Mouse (Mus musculus): ENCODE measurements around the gene Bhlhb9. TPM values are rescaled to one million over a fixed set of nuclear protein-coding genes. Genes with fewer than 3 reads are reported as not detected.
"Not testable (repeated sequence)": the region's sequence is repeated elsewhere in the genome, so short reads cannot be mapped to it uniquely, and the experiment has no call there.

Gene Bhlhb9
- polyA plus RNA-seq, 1 experiment from 2014 or later = 16.1 TPM

DNA sequence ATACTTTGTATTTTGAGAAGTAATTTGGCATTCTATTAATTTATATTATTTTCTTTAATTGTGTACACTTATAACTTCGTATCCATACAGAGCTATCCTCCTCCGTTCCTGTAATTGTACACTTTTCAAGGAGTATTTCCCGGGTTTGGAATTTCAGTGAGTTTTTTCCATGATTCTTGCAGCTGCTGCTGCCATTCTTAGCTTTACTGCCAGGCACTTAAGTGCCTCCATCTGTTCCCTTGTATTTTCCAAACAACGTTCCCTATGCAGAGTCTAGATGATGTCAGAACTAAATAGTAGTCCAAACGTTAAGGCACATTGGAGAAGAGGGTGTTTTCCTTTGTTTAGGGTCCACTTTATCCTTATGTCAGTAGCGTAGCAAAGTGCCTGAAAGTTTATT, 5.1 kb upstream of the Bhlhb9 start:
- Histone ChIP-seq H3K9me3 (ENCODE audit: control insufficient read depth, low read length) (no peaks in the 10 kb centered on the region), H3K4me1 (replicated peaks; ENCODE audit: control insufficient read depth, insufficient read depth) (no peaks in the 10 kb centered on the region), H3K4me3 (ENCODE audit: low read depth, low read length) (no peak overlapping the region), H3K36me3 (ENCODE audit: control insufficient read depth, insufficient read depth, low read length) (no peaks in the 10 kb centered on the region), H3K4me2 (replicated peaks; ENCODE audit: low read depth) (no peak overlapping the region), H3K9ac (ENCODE audit: low read length) (no peak overlapping the region), H3K27ac (replicated peaks) (no peak overlapping the region), H3K27me3 (ENCODE audit: control insufficient read depth, insufficient read depth, low read length) (no peaks in the 10 kb centered on the region)
- TF ChIP-seq CTCF (IDR thresholded peaks at IDR 0.05; ENCODE audit: low read depth) = no peak
- TF ChIP-seq EP300 (optimal IDR thresholded peaks at IDR 0.05) = no peak
- ATAC-seq (ENCODE audit: low FRiP score, low TSS enrichment) (no peak), DNase-seq (ENCODE audit: low spot score) (no peak)
- 59% methylated on average over 6 of the region's 6 CpGs for WGBS

DNA sequence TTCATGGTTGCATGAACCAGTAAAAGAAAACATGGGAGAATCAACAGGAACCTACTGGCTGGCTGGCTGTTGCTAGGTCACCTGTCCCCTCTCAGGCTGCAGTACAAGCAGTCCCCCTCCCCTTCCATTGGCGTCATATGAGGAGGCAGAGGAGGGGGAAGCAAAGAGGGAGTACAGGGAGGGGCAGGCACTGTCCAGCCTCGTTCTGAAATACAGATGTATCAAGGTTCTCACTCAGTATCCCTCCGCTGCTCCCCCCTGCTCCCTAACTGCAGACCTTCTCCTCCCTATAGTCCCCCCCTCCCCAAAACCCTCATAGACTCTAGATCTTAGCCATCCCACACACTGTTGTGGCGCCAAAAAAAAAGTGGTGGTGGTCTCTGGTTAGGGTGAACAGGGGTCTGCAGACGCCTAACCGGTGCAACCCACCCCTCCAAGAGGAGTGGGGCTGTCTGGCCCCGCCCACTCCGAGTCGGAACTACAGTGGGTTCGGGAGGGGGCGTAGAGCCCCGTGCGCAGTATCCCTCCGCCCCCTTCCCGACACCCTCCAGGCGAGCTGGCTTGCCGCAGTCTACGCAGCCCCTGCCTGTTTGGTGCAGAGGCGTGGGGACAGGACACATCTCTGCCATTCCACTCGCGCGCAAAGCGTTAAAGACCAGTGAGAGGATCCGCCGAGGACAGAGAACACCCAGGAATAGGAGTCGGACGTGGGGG, 1.6 kb upstream of the Bhlhb9 start:
- not testable (repeated sequence) for H3K4me1 ChIP-seq (replicated peaks; ENCODE audit: control insufficient read depth, insufficient read depth); H3K9me3 ChIP-seq (ENCODE audit: control insufficient read depth, low read length); H3K27ac ChIP-seq (replicated peaks); H3K27me3 ChIP-seq (ENCODE audit: control insufficient read depth, insufficient read depth, low read length); H3K36me3 ChIP-seq (ENCODE audit: control insufficient read depth, insufficient read depth, low read length)
- Histone ChIP-seq H3K4me2 (replicated peaks; ENCODE audit: low read depth) (peak overlapping the region; percentile 66), H3K4me3 (ENCODE audit: low read depth, low read length) (peak overlapping the region; percentile 45), H3K9ac (ENCODE audit: low read length) (peak overlapping the region; percentile 51; the same call in 1 of the 2 replicates)
- WGBS = 10% methylated on average over 16 of the region's 27 CpGs
- ATAC-seq (ENCODE audit: low FRiP score, low TSS enrichment) (peak; percentile 84), DNase-seq (ENCODE audit: low spot score) (peak; percentile 36)

DNA sequence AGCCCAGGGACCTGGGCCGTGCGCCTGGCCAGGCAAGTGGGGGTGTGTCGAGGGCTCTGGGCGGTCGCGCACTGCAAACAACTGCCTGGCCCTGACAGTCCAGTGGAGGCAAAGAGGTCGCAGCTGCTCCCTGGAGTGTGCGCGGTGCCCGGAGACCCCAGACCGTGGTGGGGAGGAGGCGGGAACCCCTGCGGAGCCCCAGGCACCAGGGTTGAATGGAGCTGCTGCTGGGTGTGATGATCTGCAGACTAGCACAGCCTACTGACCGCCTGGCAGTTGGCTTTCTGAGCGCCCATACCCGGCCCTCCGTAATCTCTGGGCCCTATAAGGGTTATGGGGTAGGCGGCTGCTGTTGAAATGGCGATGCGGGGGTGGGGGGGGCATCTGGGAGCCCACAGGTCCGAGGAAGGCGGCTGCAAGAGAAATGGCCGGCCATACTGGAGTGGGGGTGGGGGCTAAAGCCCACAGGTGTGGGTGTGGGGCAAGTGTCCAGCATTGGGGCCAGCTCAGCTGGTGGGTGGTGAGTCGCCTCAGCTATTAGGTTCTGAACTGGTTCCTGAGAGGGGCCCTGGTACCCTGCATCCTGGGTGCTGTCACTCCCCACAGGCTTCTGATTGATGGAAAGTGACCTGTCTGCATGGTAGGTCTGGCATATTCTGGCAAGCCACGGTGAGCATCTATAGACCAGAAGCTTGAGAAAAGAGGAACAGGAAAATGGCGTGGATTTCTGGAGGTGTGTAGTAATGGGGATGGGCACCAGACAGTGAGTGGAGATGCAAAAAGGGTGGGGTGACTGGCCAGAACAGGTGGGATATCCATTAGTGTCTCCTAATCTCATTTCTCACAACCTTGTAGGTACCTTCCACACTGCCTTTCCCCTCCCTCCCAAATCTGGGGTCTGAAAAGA, 836 bp upstream of the Bhlhb9 start:
- H3K27ac ChIP-seq (replicated peaks); H3K9me3 ChIP-seq (ENCODE audit: control insufficient read depth, low read length); H3K36me3 ChIP-seq (ENCODE audit: control insufficient read depth, insufficient read depth, low read length); H3K4me1 ChIP-seq (replicated peaks; ENCODE audit: control insufficient read depth, insufficient read depth); H3K27me3 ChIP-seq (ENCODE audit: control insufficient read depth, insufficient read depth, low read length): not testable (repeated sequence)
- DNase-seq (ENCODE audit: low spot score) (peak; percentile 15), ATAC-seq (ENCODE audit: low FRiP score, low TSS enrichment) (peak; percentile 65)
- WGBS = 14% methylated on average over 20 of the region's 26 CpGs
- peak overlapping the region; percentile 51 for H3K9ac ChIP-seq (ENCODE audit: low read length)
- peak overlapping the region; percentile 45 for H3K4me3 ChIP-seq (ENCODE audit: low read depth, low read length)
- peak overlapping the region; percentile 66 for H3K4me2 ChIP-seq (replicated peaks; ENCODE audit: low read depth)

DNA sequence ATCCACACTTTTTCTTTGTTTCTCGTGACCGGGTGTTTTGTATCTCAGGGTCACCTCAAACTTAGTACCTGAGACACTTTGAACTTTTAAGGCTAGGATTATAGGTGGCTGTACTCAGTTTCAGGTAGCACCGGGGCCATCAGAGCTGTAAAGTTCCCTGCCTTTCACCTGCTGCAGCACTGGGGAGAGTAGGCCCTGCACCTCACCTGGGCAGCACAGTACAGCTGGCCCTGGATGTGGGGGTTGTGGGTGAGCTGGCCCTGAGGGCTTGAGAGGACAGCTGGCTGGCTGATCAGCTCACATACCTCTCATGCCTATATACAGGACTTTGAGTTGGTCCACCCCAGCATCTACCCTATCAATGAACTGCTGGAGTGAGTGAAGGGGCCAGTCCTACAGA, 6.8 kb downstream of the Bhlhb9 start:
- DNase-seq (ENCODE audit: low spot score) (no peak), ATAC-seq (ENCODE audit: low FRiP score, low TSS enrichment) (no peak)
- WGBS = 98% methylated on average over 3 of the region's 3 CpGs
- TF ChIP-seq CTCF (IDR thresholded peaks at IDR 0.05; ENCODE audit: low read depth) = no peak
- TF ChIP-seq EP300 (optimal IDR thresholded peaks at IDR 0.05) = no peak
- no peaks in the 10 kb centered on the region for H3K4me1 ChIP-seq (replicated peaks; ENCODE audit: control insufficient read depth, insufficient read depth)
- H3K4me3 ChIP-seq (ENCODE audit: low read depth, low read length) = no peak overlapping the region
- H3K27ac ChIP-seq (replicated peaks) = no peak overlapping the region
- H3K9me3 ChIP-seq (ENCODE audit: control insufficient read depth, low read length) = no peaks in the 10 kb centered on the region
- no peak overlapping the region for H3K9ac ChIP-seq (ENCODE audit: low read length)
- H3K27me3 ChIP-seq (ENCODE audit: control insufficient read depth, insufficient read depth, low read length) = no peaks in the 10 kb centered on the region
- no peak overlapping the region for H3K4me2 ChIP-seq (replicated peaks; ENCODE audit: low read depth)
- no peaks in the 10 kb centered on the region for H3K36me3 ChIP-seq (ENCODE audit: control insufficient read depth, insufficient read depth, low read length)

DNA sequence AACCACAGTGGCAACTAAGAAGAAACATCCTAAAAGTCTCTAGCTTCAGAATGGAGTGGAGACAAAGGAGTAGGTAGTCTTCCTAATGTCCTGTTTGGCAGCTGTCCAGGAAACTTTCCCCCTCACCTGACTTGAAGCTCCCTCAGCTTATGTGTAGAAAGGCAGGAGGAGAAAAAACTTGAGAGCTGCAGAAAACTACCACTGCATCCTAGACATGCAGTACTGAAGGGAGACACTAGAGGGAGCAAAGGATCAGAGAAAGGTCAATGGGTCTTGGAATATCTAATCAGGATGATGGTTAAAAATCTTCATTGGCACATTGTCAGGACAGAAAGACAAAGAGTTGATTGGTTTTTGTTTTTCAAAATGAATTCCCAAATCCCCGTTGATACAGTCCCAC, 8.4 kb downstream of the Bhlhb9 start:
- Histone ChIP-seq H3K27ac (replicated peaks) (no peak overlapping the region), H3K27me3 (ENCODE audit: control insufficient read depth, insufficient read depth, low read length) (no peaks in the 10 kb centered on the region), H3K36me3 (ENCODE audit: control insufficient read depth, insufficient read depth, low read length) (no peaks in the 10 kb centered on the region), H3K9ac (ENCODE audit: low read length) (no peak overlapping the region), H3K4me3 (ENCODE audit: low read depth, low read length) (no peak overlapping the region), H3K4me1 (replicated peaks; ENCODE audit: control insufficient read depth, insufficient read depth) (no peaks in the 10 kb centered on the region), H3K4me2 (replicated peaks; ENCODE audit: low read depth) (no peak overlapping the region), H3K9me3 (ENCODE audit: control insufficient read depth, low read length) (no peaks in the 10 kb centered on the region)
- peak; percentile 81 for TF ChIP-seq CTCF (IDR thresholded peaks at IDR 0.05; ENCODE audit: low read depth)
- no peak for TF ChIP-seq EP300 (optimal IDR thresholded peaks at IDR 0.05)
- 17% methylated on average over 1 of the region's 1 CpGs for WGBS
- ATAC-seq (ENCODE audit: low FRiP score, low TSS enrichment) (no peak), DNase-seq (ENCODE audit: low spot score) (no peak)

DNA sequence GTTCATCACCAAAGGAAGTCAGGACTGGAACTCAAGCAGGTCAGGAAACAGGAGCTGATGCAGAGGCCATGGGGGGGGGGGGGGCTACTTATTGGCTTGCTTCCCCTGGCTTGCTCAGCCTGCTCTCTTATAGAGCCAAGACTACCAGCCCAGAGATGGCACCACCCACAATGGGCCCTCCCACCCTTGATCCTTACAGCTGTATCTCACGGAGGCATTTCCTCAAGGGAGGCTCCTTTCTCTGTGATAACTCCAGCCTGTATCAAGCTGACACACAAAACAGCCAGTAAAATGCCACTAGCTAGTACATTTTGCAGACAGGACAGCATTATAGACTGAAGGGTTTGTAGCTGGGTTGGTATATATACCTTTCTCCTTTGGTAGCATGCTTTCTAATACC, 38.5 kb downstream of the Bhlhb9 start:
- not testable (repeated sequence) for H3K4me2 ChIP-seq (replicated peaks; ENCODE audit: low read depth); DNase-seq (ENCODE audit: low spot score); H3K27me3 ChIP-seq (ENCODE audit: control insufficient read depth, insufficient read depth, low read length); H3K4me1 ChIP-seq (replicated peaks; ENCODE audit: control insufficient read depth, insufficient read depth); H3K4me3 ChIP-seq (ENCODE audit: low read depth, low read length); H3K27ac ChIP-seq (replicated peaks); ATAC-seq (ENCODE audit: low FRiP score, low TSS enrichment); H3K9me3 ChIP-seq (ENCODE audit: control insufficient read depth, low read length); H3K36me3 ChIP-seq (ENCODE audit: control insufficient read depth, insufficient read depth, low read length); H3K9ac ChIP-seq (ENCODE audit: low read length)
- WGBS = 20% methylated on average over 1 of the region's 1 CpGs

Data from stomach, postnatal 0 days (tissue).